Mouse (Mus musculus) T-helper 17 cell (primary cell): Measurements from ENCODE around the gene Ppig.

Source experiments
- in situ Hi-C, 2 experiments: fragments of 300-600 bp; cut with MboI, MseI; formaldehyde crosslinking; loops; 1 replicate in 1 of 2; 2 replicates in 1 of 2; pipeline ENCODE4 v1.15.1; 2025; ENCODE audit warnings: high pct_unique_total_duplicates in 2 of 2

Gene Ppig

GRCm38 (mm10) chr2:69760980-69761379 is 38.6 kb downstream of the Ppig start:
- in situ Hi-C loops, result no loop called here

- in situ Hi-C loops, result no loop called here
These were observed 41.0 kb downstream of the Ppig start for GRCm38 (mm10) chr2:69763340-69763739.

GRCm38 (mm10) chr2:69764716-69765115 is 42.4 kb downstream of the Ppig start:
- in situ Hi-C loops, result no loop called here

- in situ Hi-C loops, result loop anchor here in 1 of 2 experiments (5.0 kb wide), 1 partner anchor 894 kb away; no protein-coding TSS in a partner anchor
These were observed 51.0 kb downstream of the Ppig start for GRCm38 (mm10) chr2:69773331-69773730.

- in situ Hi-C loops, result no loop called here
These were observed 55.9 kb downstream of the Ppig start for GRCm38 (mm10) chr2:69777985-69778835.

GRCm38 (mm10) chr2:69778836-69779177 is 56.5 kb downstream of the Ppig start:
- in situ Hi-C loops, result no loop called here

- in situ Hi-C loops, result loop anchor here in 1 of 2 experiments (10.0 kb wide), 1 partner anchor 154 kb away; no protein-coding TSS in a partner anchor
These were observed 66.6 kb downstream of the Ppig start for GRCm38 (mm10) chr2:69788974-69789373.

GRCm38 (mm10) chr2:69789429-69790069 is 67.2 kb downstream of the Ppig start, which contains the start of the genes Ccdc173 and Phospho2:
TSS of gene Ccdc173 (minus strand) at chr2:69789575.
TSS of gene Phospho2 (plus strand) at chr2:69789623.
- in situ Hi-C loops, result loop anchor here in 1 of 2 experiments (10.0 kb wide), 2 partner anchors 155 to 1465 kb away; no protein-coding TSS in a partner anchor

- in situ Hi-C loops, result loop anchor here in 1 of 2 experiments (10.0 kb wide), 1 partner anchor 1465 kb away; no protein-coding TSS in a partner anchor
These were observed 67.9 kb downstream of the Ppig start for GRCm38 (mm10) chr2:69790285-69790684.

GRCm38 (mm10) chr2:69790722-69791121 is 68.4 kb downstream of the Ppig start:
- in situ Hi-C loops, result loop anchor here in 1 of 2 experiments (10.0 kb wide), 1 partner anchor 1464 kb away; no protein-coding TSS in a partner anchor

- in situ Hi-C loops, result loop anchor here in 1 of 2 experiments (10.0 kb wide), 1 partner anchor 1982 kb away; no protein-coding TSS in a partner anchor
These were observed 80.6 kb downstream of the Ppig start for GRCm38 (mm10) chr2:69802911-69803312.
